Mouse (Mus musculus) neural tube, embryonic 14.5 days (tissue): ENCODE results near the gene Zfp326. TPM values are rescaled to one million over a fixed set of nuclear protein-coding genes. Genes with fewer than 3 reads are reported as not detected.
A peak's percentile ranks its signal among the peaks of the same experiment; 100 is the strongest.

Source experiments
- ATAC-seq: fragments of 200-750 bp; cut with Nextera tagmentation; 2 replicates; pipeline ENCODE4 v1.8.0; 2017; ENCODE audit warnings: low read depth, mild to moderate bottlenecking, moderate TSS enrichment, moderate library complexity
- H3K27ac ChIP-seq: fragments of 300-500 bp; sonication (generic); 2 replicates; pipeline ENCODE4 v1.5.1; 2014; ENCODE audit warnings: low read depth, mild to moderate bottlenecking, control low read depth, low read length, moderate library complexity, mixed read lengths
- H3K27me3 ChIP-seq: fragments of 300-500 bp; sonication (generic); 2 replicates; pipeline ENCODE4 v1.6.1; 2014; ENCODE audit warnings: low read length; ENCODE audit not compliant: control insufficient read depth, insufficient read depth
- H3K36me3 ChIP-seq: fragments of 300-500 bp; sonication (generic); 2 replicates; pipeline ENCODE4 v1.6.1; 2014; ENCODE audit warnings: low read length, mixed read lengths; ENCODE audit not compliant: control insufficient read depth, insufficient read depth
- H3K4me1 ChIP-seq: fragments of 300-500 bp; sonication (generic); 2 replicates; pipeline ENCODE4 v1.6.1; 2014; ENCODE audit warnings: low read length; ENCODE audit not compliant: control insufficient read depth, insufficient read depth
- H3K4me2 ChIP-seq: fragments of 300-500 bp; sonication (generic); 2 replicates; pipeline ENCODE4 v1.6.1; 2014; ENCODE audit warnings: mild to moderate bottlenecking, low read depth, low read length, control low read depth
- H3K4me3 ChIP-seq: fragments of 300-500 bp; sonication (generic); 2 replicates; pipeline ENCODE4 v1.5.1; 2014; ENCODE audit warnings: low read depth, low read length, control low read depth, mixed read lengths
- H3K9ac ChIP-seq: fragments of 300-500 bp; sonication (generic); replicated peaks from 2 replicates; pipeline ENCODE4 v1.6.1; 2014; ENCODE audit warnings: low read depth, mild to moderate bottlenecking, control low read depth, low read length, mixed read lengths
- H3K9me3 ChIP-seq: fragments of 300-500 bp; sonication (generic); 2 replicates; pipeline ENCODE4 v1.6.1; 2016; ENCODE audit warnings: low read length; ENCODE audit not compliant: control insufficient read depth
- WGBS: fragments of 180-500 bp; shearing (Covaris S2); extraction: QIAGEN DNeasy Blood & Tissue Kit; methylation state at CpG from one replicate; pipeline ENCODE4 v1.1.7; 2014; 5-methylcytosine and 5-hydroxymethylcytosine counted together
- polyA plus RNA-seq: library from polyadenylated mRNA; unstranded; fragments of >200 nt; fragmentation: Nextera tagmentation; extraction: Ambion mirVana; gene quantifications from 2 replicates; pipeline ENCODE4 v1.2.1, GENCODE M21; 2014

Gene Zfp326
- polyA plus RNA-seq, 1 experiment from 2014 or later = 51.7 TPM

DNA sequence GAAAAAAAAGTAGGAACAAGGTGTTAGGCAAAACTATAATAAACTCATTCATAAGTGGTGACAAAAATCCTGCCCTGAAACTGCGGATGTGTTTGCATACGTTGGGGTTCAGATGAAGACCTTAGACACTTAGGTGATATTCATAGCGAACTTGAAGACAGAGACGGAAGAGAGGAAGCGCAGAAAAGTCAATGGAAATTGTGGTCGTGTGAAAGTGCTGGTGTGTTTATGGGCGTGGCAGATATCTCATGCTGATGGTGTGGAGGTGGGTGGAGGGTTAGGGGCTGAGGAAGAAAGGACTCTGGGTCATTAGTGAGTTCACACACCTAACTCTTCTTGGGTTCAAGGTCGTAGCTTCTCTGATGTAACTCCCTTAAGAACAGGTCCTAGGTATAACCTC is 4.2 kb upstream of the Zfp326 start:
- Histone ChIP-seq H3K4me3 (no peak overlapping the region), H3K4me2 (no peak overlapping the region), H3K36me3 (no peaks in the 10 kb centered on the region), H3K4me1 (peaks cover 8% of the 10 kb centered on the region; the same call in 1 of the 2 replicates), H3K9me3 (no peaks in the 10 kb centered on the region), H3K9ac (no peak overlapping the region), H3K27me3 (no peaks in the 10 kb centered on the region), H3K27ac (no peak overlapping the region)
- ATAC-seq = no peak
- WGBS = 83% methylated on average over 8 of the region's 8 CpGs

DNA sequence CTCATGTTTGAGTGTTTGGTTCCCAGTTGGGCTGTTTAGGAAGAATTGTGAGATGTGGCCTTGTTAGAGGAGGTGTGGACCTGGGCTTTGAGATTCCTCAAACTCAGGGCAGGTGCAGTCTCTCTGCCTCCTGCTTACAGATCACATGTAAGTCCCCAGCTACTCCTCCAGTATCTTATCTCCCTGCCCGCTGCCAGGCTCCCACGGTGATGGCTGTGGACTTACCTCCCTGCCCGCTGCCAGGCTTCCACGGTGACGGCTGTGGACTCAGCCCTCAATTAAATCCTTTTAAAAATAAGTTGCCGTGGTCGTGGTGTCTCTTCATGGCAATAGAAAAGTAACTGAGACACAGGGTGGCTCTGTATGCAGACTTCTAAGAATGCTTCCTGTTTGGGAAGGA is 3.4 kb upstream of the Zfp326 start:
- H3K27me3 ChIP-seq = no peaks in the 10 kb centered on the region
- no peak overlapping the region for H3K9ac ChIP-seq
- no peak overlapping the region for H3K4me3 ChIP-seq
- ATAC-seq = no peak
- peaks cover 11% of the 10 kb centered on the region for H3K4me1 ChIP-seq
- H3K27ac ChIP-seq = no peak overlapping the region
- H3K36me3 ChIP-seq = no peaks in the 10 kb centered on the region
- no peaks in the 10 kb centered on the region for H3K9me3 ChIP-seq
- 61% methylated on average over 7 of the region's 7 CpGs for WGBS
- H3K4me2 ChIP-seq = no peak overlapping the region

DNA sequence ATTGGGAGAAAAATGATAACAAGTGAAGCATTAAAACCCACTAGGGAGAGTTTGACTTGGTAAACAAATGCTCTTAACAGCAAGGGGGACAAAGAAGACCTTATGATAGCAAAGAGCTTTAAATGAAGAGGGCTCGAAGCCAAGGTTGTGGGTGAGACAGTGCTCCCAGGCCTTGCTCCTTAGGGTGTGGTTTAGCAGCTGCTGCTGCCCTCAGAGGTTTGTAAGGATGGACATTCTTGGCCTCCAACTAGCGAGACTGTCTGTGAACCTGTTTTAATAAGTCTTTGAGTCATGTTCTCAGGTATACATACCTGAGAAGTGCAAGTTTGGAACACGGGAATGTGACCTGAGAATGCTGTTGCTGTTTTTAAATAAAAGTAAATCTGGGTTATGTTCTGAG is 2.6 kb upstream of the Zfp326 start:
- no peak overlapping the region for H3K4me3 ChIP-seq
- H3K27ac ChIP-seq = no peak overlapping the region
- 77% methylated on average over 3 of the region's 3 CpGs for WGBS
- H3K4me2 ChIP-seq = no peak overlapping the region
- peaks cover 12% of the 10 kb centered on the region for H3K4me1 ChIP-seq
- no peaks in the 10 kb centered on the region for H3K9me3 ChIP-seq
- ATAC-seq = no peak
- no peaks in the 10 kb centered on the region for H3K27me3 ChIP-seq
- no peaks in the 10 kb centered on the region for H3K36me3 ChIP-seq
- no peak overlapping the region for H3K9ac ChIP-seq

DNA sequence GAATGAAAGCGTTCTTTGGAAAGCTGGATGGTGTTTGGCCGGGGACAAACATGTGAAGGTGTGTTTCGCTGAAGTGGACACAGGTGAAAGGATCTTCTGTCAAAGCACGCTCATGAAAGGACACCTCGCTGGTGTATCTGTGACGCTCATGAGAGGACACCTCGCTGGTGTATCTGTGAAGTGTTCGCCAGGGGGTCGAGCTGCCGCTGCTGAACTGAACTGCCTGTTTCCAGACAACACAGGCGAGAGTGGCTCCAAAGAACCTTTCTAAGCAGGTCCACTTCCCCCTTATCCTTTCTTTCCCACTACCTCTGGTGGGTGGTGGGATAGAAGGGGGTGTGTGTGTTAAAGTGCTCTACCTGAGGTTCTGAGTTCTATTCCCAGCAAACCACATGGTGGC is 1.9 kb upstream of the Zfp326 start:
- H3K27ac ChIP-seq = no peak overlapping the region
- no peaks in the 10 kb centered on the region for H3K27me3 ChIP-seq
- no peak for ATAC-seq
- H3K4me1 ChIP-seq = peaks cover 17% of the 10 kb centered on the region
- no peak overlapping the region for H3K4me3 ChIP-seq
- H3K9ac ChIP-seq = no peak overlapping the region
- no peaks in the 10 kb centered on the region for H3K9me3 ChIP-seq
- H3K36me3 ChIP-seq = no peaks in the 10 kb centered on the region
- 94% methylated on average over 11 of the region's 11 CpGs for WGBS
- no peak overlapping the region for H3K4me2 ChIP-seq

- Histone ChIP-seq H3K27me3 (no peaks in the 10 kb centered on the region), H3K9me3 (no peaks in the 10 kb centered on the region), H3K9ac (peak overlapping the region; percentile 99), H3K4me3 (peak overlapping the region; percentile 94), H3K27ac (peak overlapping the region; percentile 88), H3K4me1 (peaks cover 19% of the 10 kb centered on the region), H3K36me3 (no peaks in the 10 kb centered on the region), H3K4me2 (peak overlapping the region; percentile 83)
- no peak; the same call in 1 of the 2 replicates for ATAC-seq
- under 1% methylated on average over 38 of the region's 46 CpGs for WGBS
These were observed 785 bp downstream of the Zfp326 start for GRCm38 (mm10) chr5:105876925-105877774.

GRCm38 (mm10) chr5:105887317-105887716 is 11.0 kb downstream of the Zfp326 start:
- Histone ChIP-seq H3K4me2 (no peak overlapping the region), H3K27ac (no peak overlapping the region), H3K9me3 (no peaks in the 10 kb centered on the region), H3K36me3 (peaks cover 12% of the 10 kb centered on the region; the same call in 1 of the 2 replicates), H3K4me1 (0 out of 2 replicates have a peak, but pooled peaks cover 3% of the 10 kb centered on the region), H3K4me3 (no peak overlapping the region), H3K27me3 (no peaks in the 10 kb centered on the region), H3K9ac (no peak overlapping the region)
- no peak for ATAC-seq
- 96% methylated on average over 4 of the region's 4 CpGs for WGBS

GRCm38 (mm10) chr5:105898161-105898560 is 21.8 kb downstream of the Zfp326 start:
- no peaks in the 10 kb centered on the region for H3K4me1 ChIP-seq
- no peak overlapping the region for H3K9ac ChIP-seq
- ATAC-seq = no peak
- H3K27ac ChIP-seq = no peak overlapping the region
- 97% methylated on average over 4 of the region's 4 CpGs for WGBS
- H3K4me3 ChIP-seq = no peak overlapping the region
- H3K27me3 ChIP-seq = no peaks in the 10 kb centered on the region
- H3K4me2 ChIP-seq = no peak overlapping the region
- H3K36me3 ChIP-seq = peaks cover 19% of the 10 kb centered on the region
- H3K9me3 ChIP-seq = no peaks in the 10 kb centered on the region

- Histone ChIP-seq H3K4me3 (no peak overlapping the region), H3K4me1 (no peaks in the 10 kb centered on the region), H3K4me2 (no peak overlapping the region), H3K27ac (no peak overlapping the region), H3K36me3 (peaks cover 31% of the 10 kb centered on the region; the same call in 1 of the 2 replicates), H3K9ac (no peak overlapping the region), H3K27me3 (no peaks in the 10 kb centered on the region), H3K9me3 (no peaks in the 10 kb centered on the region)
- no peak for ATAC-seq
- 93% methylated on average over 5 of the region's 5 CpGs for WGBS
These were observed 32.8 kb downstream of the Zfp326 start for GRCm38 (mm10) chr5:105909209-105909608.

DNA sequence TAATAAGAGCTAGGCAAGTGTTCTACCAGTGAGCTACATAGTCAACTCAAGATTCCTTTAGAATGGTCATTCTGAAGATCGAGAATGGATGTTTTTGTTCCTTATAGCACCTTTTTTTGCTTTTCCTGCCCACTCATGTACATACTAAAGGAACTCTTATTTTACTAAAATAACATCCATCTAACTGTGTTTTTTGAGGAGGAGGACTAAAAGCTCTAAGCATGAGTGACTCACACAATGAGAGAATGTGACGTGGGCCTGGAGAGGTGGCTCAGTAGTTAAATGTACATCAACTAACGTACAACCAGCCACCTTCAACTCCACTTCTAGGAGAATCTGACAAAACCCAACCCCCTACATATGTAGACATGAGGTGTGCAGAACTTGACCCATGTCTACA is 33.3 kb downstream of the Zfp326 start:
- 92% methylated on average over 3 of the region's 3 CpGs for WGBS

More for the DNA sequence above, 33.3 kb downstream of the Zfp326 start:
- H3K9me3 ChIP-seq = no peaks in the 10 kb centered on the region
- no peak overlapping the region for H3K4me3 ChIP-seq
- H3K9ac ChIP-seq = no peak overlapping the region
- H3K27ac ChIP-seq = no peak overlapping the region
- no peak for ATAC-seq
- H3K27me3 ChIP-seq = no peaks in the 10 kb centered on the region
- no peak overlapping the region for H3K4me2 ChIP-seq
- no peaks in the 10 kb centered on the region for H3K4me1 ChIP-seq
- H3K36me3 ChIP-seq = peaks cover 31% of the 10 kb centered on the region; the same call in 1 of the 2 replicates
